Mouse (Mus musculus): ENCODE data around the gene Pkig.

Pkig gene

GRCm38 (mm10) chr2:163766261-163766660 is 108.1 kb downstream of the Pkig start:
- no peak for DNase-seq

DNA sequence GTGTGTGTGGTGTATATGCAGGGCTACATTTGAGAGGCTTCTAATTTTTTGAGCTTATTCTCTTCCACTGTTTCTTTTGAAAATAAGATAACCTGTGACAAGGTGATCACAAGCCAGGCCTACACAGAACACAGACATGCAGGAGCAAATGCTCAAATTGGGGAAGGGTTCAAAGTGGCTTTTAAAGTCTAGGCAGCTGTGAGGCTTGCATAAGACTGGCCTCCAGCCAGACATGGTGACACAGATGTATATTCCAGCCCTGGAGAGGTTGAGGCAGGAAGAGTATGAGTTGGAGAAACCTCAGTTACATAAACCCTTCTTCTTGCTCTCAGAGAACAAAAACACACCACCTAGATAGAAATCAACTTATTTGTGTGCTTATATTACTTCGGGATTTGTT is 108.7 kb downstream of the Pkig start:
- DNase-seq: no peak

DNA sequence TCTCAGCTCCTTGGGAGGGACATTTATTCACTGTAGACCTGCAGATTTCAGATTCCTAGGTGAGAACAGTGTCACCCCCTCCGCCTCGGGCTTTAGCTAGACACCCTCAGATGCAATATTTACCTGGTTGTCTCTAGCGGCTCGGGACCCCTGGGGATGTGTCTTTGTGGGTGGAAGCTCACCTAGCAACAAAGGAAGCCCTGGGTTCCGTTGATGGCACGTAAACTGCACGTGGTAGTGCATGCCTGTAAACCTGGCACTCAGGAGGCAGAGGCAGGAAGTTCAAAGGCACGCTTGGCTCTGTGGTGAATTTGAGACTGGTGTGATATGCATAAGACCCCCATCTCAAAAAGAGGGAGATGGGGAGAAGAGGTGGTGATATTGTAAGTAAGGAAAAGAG is 112.5 kb downstream of the Pkig start:
- peak; percentile 42 for DNase-seq

Measured in thymus, postnatal 25 days (tissue).